Mouse (Mus musculus) MN1 (cell line): ENCODE measurements around the gene Kdelr3.
A peak's percentile ranks its signal among the peaks of the same experiment; 100 is the strongest.

ENCODE experiments used
- DNase-seq: peaks from one replicate; pipeline ENCODE4 v3.0.0-alpha.2; 2016; ENCODE audit warnings: low spot score

Kdelr3 gene

DNA sequence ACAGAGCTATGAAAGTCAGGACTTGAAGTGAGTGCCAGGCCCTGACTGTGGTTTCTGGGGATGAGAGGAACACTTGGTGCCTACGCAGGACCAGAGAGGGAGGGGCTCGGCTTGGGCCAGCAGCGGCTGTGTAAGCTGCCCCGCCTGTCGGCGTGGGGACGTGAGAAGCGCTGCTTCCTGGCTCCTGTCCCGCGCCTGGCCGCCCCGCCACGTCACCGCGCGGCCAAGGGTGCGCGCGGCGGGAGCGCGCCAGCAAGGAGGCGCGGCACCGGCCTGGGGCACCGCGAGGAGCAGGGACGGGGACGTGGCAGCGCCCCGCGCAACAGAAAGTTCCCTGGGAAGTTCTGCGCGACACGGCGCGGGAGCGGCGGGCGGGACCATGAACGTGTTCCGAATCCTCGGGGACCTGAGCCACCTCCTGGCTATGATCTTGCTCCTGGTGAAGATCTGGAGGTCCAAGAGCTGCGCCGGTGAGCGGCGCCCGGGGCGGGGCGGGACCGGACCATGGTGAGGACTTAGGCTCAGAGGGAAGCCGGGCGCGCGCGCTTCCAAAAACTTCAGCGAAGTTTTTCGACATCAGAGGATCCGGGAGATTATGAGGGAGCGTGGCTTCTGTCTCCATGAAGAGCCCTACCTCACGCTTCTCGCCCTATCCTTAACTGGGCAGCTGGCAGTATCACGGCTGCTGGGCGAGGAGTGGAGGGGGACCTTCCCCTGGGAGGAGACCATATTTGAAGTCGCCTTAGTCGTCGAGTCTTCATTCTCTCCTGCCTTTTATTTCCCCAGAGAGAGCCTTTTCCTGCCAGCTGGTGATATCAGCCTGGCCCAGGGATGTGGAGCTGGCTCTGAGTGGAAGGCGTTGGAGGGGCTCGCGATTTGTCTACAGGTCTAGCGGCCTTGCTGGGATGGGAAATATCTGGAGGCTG, at the start of gene Kdelr3:
Kdelr3 (plus strand) TSS at position 241 of the 926 bp plus-strand sequence.
- peak; percentile 82 for DNase-seq

DNA sequence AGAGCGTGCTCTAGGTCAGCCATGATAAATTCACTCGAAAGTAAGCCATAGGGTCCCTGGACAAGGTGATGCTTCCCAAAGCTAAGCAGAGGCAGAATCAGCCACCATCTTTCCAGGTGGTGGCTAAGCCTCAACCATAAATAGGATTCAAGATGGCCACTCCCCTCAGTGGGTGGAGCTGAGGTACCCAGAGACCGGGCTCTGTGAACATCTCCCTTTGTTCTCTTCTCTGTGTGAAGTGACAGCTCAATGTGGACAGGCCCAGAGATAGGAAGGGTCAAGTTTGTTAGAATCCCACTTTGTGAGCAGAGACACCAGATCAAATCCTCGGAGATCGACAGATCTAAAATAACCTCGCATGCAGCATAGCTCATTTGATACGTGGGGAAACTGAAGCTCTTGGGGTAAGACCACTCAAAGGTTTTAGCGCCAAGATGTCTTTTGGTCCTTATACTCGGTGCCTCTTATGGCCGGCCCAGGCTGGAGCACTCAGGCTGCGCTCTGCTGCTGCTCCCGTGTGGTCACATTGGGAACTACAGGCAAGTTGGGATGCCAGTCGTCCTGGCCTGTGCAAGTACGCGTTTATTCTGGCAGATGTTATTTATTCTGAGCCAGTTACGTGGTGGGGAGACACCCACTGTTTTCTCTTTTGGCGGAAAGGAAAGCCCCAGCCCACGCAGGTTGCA, 49.5 kb upstream of the Kdelr3 start:
- peak; percentile 91 for DNase-seq

DNA sequence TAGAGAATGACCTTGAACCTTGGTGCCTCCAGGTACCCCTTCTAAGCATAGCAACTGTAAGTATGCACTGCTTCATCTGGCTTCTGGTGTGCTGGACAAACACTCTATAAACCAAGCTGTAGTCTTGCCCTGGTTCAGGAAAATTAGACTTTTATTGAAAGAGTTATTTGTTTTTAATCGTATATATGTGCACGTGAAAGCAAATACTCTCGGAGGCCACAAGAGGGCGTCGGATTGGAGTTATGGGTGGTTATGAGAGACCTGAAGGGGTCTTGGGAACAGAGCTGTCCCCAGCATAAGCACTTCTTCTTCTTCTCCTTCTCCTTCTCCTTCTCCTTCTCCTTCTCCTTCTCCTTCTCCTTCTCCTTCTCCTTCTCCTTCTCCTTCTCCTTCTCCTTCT, 46.6 kb upstream of the Kdelr3 start:
- no peak for DNase-seq

DNA sequence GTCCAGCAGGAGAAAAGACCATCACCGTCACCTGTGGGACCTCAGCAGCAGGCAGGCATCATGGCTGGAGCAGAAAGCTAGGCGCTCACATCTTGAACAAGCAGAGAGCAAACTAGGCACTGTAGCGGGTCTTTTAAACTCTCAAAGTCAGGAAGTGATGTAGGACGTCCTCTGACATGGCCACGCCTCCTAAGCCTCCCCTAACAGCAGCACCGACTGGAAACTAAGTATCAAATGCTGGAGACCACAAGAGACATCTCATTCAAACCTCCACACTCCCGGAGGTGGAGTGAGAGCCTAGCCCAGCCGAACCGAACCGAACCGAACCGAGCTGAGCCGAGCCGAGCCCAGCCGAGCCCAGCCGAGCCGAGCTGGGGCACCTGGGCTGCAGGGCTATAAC, 45.6 kb upstream of the Kdelr3 start:
- DNase-seq: no peak

DNA sequence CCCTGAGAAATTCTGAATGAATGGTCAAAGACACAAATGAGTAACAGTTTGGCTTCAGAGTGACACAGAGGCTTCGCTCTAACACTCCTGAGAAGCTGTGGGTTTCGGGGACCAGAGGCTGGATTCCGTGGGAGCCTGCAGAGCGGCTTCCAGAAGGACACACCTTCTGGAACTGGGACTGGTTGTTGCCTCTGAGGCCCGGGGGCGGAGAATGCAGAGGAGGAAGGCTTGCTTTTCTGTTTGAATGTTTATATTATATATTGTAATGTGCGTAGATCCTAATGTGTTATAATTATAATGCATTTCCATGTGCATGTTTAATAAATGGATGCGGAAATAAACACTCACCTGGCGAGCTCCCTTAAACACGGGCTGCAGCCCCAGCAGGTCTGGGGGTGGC, 45.1 kb upstream of the Kdelr3 start:
- no peak for DNase-seq

DNA sequence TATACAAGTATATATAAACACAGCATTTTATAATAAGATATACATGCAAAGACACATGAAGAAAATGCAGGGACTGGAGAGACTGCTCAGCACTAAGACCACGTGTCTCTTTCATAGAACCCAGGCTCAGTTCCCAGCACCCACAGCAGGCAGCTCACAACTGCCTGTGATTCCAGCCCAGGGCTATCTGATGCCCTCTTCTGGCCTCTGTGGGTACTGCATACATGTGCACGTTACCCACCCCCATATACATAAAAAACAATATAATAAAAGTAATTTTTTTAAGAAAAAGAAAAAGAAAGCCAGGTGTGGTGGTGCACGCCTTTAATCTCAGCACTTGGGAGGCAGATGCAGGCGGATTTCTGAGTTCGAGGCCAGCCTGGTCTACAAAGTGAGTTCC, 43.2 kb upstream of the Kdelr3 start:
- DNase-seq: no peak

DNA sequence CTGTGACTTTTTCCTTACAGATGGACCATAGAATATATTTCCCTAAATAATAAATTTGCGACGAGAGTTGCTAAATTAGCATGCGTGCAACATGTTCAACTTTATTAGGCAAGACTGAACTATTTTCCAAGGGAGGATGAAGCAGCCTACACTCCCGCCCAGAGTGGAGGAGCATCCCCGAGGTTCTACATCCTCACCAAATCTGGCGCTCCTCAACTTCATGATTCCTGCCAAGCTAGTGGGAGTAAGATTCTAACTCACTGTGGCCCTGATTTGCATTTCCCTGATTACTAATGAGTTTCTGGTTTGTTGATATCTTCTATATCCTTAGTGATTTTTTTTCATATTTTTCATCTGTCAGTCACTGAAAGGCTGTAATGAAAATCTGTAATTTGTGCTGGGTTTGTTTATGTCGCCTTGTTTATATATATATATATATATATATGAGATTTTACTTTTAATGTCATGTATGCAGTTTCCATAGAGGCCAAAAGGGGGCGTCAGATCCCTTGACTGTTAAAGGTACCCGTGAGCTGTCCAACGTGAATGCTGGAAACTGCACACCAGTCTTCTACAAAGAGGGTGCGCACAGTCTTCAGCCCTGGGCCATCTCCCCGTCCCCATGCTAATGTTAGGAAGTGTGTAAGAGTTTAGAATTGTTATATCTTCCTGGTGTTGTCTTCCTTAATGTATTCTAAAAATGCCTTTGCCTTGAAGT, 42.4 kb upstream of the Kdelr3 start:
- DNase-seq: no peak

DNA sequence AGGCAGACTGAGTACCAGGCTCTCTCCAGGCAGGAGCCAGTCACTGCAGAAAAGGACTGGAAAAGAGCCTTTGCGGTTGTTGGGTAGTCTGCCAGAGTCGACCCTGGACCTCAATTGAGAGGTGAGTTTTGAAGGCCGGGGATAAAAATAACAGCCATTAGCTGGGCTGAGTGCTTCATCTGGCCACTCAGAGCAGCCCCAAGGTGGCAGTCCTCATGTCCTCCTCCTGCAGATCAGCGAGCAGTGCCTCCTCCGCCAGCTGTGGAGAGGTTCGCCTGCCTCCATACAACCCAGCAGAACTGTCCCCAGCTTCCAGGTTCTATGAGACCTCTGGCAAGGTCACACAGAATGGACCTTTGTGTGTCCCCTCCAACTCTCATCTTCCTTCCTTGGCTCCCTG, 39.0 kb upstream of the Kdelr3 start:
- DNase-seq: no peak

DNA sequence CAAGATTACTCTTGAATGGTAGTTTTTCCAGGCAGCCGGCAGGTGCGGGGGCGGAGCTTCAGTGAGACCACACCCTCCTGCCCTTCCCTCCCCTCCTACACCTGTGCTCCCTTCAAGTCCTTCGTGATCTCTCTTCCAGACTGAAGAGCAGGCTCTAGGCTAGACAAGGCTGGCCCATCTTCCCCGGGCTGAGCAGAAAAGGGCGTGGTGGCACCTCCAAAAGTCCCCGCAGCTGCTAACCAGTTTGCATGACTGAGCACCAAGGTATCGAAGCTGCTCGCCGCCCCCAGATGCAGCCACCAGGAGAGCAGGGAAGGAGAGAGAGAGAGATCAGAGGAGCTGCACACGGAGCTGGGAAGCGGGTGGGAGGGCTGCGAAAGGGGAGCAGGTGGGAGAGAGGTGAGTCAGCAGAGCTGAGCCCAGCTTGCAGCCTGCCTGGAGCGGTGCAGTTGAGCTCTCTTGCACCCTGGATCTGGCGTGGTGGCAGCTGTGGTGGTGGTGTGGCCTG, 35.0 kb upstream of the Kdelr3 start:
- DNase-seq: no peak

DNA sequence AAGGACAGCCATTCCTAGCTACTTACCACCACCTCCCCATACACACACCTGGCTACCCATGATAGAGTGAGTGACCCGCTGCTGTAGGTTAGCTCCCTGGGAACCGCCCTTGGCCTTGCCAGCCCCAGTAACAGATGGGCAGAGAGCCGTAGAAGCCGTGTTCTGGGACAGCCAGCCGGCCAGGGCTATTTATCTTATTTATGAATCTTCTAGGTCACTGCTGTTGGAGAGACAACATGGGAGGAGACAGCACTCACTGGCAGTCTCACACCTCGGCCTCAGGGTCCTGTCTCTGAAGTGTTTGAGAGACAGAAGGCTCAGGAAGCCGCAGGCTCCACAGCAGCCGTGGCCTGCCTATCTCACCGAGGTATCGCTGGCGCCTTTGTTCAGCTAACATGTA, 26.7 kb upstream of the Kdelr3 start:
- no peak for DNase-seq

DNA sequence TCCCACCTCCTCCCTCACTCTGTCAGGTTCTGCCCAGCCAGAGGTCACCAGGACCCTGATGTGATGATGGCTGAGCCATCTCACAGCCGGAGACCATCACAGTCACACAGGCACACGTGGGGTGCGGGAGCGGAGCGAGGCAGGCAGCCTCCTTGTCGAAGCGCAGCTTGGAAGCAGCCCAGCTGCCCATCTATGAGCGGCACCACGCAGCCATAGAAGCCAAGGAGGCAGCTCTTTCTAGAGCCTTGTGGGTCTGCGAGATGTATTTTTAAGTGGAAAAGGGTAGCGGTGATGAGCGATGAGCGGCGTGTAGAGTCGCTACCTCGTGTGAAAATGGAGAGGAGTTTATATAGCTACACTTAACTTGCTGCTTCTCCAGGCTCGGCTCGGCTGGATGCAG, 22.7 kb upstream of the Kdelr3 start:
- no peak for DNase-seq

DNA sequence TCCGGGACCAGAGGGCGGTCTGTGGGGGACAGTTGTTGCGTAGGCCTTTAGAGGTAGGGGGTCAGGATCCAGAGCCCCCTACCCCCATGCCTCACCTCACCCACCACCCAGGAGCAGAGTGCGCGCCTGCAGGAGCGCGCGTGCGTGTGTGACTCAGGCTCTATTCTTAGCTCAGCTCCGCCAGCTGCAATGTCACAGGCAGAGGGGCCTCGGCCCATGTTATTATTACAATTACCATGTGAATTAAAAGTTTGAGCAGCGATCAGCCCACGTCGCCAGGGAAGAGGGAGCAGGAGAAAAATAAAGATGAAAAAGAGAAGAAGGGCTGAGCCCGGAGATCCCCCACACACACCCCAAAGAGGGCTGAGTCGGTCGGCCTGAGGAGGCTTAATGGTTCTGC, 16.1 kb upstream of the Kdelr3 start:
- no peak for DNase-seq

DNA sequence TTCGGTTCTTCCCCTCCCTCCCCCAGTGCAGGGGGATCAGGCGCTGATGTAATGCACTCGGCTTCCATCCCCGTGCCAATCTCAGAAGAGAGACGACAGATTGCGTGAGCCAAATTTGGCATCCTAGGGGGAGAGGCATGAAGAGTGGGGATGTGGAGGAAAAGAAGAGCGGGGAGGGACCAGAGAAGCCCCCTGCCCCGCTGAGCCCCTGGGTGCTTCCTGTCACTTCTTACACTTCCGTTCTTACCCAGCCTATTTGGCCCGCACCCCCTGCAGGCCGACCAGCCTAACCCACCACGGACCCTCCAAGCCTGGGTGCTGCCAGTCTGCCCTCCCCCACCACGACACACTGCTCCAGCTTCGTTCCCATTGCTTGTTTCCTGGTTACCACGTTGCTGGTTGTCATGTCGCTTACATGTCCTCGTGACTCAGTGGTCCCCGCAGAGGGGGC, 13.3 kb upstream of the Kdelr3 start:
- DNase-seq: no peak

DNA sequence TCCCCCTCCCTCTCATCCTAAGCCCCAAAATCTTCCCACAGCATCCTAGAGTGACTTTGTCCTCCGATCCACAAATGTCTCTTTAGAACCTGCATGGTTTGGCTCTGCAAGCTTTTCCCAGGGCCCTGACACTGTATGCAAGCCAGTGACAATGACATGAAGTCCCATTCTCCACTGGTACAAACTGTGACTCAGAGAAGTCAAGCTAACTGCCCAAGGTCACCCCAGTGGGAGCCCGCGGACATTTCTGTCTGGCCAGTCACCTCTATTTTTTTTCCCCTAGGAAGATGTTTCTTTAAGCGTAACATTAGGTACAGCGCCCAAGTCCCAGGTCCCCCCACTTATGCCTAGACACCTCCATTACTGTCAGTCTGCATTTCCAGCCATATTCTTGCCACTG, 12.8 kb upstream of the Kdelr3 start:
- no peak for DNase-seq

DNA sequence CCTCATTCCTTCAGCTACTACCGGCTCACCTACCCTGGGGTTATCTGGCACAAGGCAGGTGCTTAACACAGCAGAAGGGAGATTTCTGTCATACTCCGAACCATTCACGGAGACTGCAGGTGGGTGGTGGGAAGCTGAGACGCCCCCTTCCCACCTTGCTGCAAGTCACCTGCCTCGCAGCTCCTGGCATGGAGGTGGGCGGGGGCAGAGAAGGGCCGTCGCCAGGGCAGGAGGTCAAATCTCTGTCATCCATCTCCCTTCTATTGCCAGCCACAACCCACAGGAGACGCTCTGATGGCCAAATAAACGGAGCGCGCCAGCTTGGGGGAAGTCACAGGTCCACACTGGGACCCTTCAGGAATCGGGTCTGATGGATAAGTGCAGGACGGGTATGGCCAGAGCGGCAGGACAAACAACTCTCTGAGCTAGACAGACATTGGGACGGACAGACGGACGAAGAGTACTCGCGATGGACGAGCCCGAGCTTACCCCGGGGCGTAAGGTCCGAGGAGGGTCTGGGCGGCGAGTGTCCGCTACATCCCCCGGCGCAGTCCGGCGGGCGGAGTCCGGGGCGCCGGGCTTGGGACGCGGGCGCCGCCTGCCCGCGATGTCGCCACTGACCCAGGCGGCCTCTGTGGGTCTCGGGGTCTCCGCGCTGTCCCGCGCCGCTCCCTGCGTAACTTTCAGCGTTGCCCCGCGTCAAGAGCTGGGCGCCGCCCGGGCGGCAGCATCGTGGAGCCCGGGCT, 11.3 kb upstream of the Kdelr3 start, which contains the start of gene Kcnj4:
Kcnj4 (minus strand) TSS at position 535 of the 746 bp plus-strand sequence.
- DNase-seq: peak; percentile 36

DNA sequence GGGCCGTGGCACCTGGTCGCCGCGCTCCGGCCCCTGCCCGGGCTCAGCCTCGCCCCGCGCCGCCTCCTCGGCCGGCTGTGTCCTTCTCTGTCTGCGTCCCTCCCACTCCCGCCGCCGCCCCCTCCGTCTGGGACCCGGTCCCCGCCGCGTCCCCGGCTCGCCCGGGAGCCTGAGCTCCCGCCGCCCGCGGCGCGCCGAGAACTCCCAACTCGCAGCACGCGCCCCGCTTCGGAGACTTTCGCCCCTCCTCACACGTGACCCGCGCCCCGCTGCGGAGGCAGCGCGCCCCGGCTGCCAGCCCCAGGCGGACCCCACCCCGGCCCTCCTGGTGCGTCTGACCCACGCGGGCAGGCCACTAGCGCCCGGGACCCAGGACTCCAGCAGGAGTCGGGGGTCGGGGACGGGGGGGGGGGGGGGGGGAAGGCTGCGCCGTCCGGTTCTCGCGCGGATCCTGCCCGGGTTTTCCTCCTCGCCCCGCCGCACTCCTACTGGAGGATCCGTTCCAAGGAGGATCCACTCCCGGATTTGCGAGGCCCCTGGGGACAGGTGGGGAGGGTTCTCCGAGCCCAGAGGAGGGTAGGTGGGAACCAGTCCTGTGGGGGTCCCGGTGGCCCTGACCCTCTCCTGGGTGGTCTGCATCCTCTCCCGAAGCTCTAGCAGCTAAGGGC, 10.5 kb upstream of the Kdelr3 start:
- peak; percentile 76 for DNase-seq

DNA sequence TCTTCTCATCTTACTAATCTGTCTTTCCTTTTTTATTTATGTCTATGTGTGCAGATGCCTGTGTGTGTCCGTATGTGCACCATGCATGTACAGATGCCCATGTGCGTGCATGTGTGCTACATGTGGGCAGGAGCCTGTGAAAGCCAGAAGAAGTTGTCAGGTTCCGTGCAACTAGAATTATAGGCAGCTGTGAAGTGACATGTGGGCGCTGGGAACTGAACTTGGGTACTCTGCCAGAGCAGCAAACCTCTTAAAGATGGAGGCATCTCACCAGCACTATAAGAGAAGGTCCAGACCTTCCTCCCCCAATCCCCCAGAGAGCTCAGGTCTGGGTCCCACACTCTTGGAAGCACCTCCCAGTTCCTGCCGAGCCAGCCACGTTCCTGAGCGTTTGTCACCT, 9.8 kb upstream of the Kdelr3 start:
- DNase-seq: no peak

DNA sequence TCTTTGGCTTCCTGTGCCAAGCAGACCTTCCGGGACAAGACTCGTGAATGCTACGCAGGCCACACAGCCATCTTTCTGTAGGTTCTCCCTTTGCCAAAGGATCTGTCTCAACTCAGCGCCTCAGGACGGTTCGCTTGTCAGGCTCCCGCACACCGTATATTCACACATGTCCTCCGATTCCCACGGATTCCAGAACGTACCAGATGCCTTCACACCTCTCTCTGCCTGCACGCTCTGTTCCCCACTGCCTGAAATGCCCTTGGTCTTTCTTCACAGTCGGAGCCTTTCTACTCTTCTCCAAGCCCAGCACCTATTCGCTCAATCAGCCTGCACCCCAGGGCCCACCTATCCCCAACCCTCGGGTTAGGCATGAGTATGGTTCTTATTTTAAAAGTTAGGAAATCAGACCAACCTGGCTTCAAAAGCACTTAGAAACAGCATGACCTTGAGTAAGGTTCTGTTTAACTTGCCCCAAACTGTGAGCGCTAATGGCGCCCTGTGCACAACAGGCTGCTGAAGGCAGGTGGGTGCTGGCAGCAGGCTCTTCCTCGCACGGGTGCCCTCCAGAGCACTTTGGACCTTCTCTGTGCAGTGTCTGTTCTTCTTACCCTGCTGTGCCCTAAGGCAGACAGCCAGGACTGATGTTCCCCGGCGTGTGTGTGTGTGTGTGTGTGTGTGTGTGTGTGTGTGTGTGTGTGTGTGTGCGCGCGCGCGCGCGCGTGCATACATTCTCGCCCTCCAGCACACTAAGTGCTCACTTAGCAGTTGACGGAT, 9.0 kb upstream of the Kdelr3 start:
- DNase-seq: no peak

DNA sequence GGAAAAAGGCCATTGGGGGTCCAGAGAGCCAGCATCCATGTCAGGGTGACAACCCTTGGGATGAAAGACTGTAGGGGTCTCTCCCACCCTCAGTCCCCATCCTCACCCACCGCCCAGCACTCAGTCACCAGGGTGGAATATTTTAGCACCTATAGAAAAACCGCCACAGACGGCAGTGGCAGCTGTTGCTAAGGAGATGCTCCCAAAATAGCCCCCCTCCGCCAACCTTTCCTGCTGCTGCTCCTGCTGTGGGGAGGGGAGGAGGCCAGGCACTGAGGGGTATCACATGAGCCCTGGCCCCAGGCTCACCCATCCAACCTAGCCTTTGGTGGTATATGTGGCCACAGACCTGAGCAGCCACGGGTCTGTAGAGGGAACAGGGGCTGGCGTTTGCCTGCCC, 6.2 kb upstream of the Kdelr3 start:
- DNase-seq: no peak

DNA sequence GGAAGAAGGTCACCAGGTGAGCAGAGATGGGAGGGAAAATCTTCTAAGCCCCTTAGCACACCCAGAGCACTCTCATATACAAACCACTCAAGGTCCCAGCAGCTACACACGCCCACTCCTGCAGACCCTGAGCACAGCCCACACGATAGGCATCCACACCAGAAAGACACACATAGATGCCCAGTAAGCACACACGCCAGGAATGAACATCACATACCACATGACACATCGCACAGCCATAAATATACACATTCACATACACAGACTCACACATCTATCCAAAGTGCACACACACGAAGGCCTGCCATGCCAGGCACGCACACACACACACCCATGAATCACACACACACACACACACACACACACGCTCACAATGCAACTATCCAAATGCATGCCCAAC, 5.8 kb upstream of the Kdelr3 start:
- no peak for DNase-seq
